Mouse (Mus musculus) adrenal gland, postnatal 4 days (tissue): ENCODE results near the gene Zfp423. TPM values are rescaled to one million over a fixed set of nuclear protein-coding genes. Genes with fewer than 3 reads are reported as not detected.

Source experiments
- DNase-seq, 2 experiments: peaks; one replicate each; pipeline ENCODE4 v3.0.0; 2021 to 2022; ENCODE audit warnings: low spot score in 2 of 2, mixed read lengths in 2 of 2
- total RNA-seq, 2 experiments: library from RNA; stranded (reverse); gene quantifications; 2 replicates each; pipeline ENCODE4 v1.2.3; 2021

Zfp423 gene
- total RNA-seq, 2 experiments from 2014 or later, result 39.4 to 41.8 TPM

DNA sequence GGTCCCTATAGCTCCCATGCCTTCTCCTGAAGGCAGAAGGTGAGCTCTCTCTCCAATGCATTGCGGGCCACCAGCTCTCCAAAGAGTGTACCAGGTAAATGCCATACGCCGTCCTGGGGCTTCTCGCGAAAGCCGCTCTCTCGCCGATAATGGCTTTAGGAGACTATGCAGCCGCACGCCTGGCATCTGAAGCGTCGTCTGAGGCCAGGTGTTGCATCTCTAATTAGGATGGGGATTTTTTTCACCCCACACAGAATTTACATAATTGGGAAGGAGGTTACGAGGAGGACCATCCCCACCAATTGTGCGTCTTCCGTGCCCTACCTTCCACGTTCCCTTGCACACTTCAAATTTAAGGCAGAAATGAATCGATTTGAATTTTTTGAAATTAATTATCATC, 252.2 kb downstream of the Zfp423 start:
- no peak for DNase-seq

DNA sequence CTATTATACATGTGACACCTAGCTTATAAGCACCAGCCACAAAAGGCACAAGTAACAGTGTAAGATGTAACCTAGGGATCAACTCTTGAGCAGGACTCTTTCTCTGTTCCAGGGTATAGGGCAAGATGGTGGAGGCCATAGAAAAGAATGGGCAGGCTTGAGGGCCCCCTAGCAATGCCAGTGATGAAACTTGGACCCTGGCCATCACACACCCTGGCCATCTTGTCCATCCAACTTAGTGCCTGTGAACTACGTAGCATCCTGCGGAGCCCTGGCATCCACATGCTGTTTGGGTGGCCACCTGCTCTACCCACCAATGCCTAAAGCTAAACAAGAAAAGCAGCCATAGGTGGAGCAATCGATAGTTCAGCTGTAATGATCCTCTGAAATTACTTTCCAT, 254.6 kb downstream of the Zfp423 start:
- no peak for DNase-seq

DNA sequence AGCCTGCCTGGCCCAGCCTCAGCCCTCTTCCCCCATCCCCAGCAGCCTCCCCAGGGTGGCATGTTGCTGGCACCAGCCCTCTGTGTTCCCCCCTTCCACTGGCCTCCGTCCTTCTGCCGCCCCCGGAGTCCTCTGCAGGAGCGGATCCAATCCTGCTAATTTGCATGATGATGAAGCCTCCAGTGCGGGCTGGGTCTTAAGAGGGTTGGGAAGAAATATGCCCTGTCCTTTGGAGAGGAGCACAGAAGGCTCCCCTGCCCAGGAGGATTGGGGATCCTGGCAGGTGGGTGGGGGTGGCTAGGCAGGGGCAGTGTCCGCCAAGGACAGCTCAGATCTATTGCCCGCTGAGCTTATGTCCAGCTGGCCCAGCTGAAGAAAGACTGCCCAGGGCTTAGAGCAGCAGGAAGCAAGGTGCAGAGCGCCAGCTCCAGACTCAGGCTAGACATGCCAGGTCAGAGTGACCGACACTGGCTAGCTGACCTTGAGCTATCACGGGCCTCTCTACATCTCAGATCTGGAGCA, 256.5 kb downstream of the Zfp423 start:
- no peak for DNase-seq

DNA sequence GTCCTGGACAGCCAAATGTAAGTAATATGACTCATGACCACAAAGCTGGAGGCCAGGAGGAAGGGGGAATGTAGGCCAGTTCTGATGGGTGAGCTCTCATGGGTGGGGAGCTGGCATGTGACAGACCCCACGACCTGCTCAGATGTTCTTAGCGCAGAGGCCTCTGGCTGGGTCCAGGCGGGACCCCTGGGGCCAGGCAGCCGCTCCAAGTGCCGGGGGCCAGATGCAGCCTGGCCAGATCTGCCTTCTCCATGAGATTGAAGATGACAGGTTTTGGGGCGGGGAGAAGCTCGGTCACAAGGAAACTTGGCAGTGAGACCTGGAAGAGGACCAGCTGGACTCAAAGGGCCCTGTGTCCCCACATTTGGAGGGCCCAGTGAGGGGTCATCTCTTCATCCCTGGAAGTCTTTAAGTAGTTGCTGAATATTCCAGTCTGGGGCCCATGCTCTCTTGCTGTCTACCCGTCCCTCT, 257.3 kb downstream of the Zfp423 start:
- no peak for DNase-seq

DNA sequence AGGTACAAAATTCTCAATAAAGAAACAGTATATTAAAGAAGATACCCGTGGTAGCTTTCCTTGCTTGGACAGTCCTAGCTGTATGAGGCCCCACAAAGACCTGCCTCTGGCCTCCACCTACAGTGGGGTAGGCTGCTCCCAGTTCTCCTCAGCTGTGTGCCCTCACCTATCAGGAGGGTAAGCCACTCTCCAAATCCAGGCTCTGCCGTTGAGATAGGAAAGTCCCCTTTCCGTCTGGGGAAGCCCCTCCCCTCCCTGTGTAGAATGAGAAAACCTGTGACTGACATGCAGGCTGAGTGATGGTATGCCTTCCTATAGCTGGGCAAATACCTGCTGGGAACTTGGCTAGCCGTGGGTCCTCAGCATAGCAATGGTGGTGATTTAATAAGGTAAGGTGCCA, 257.8 kb downstream of the Zfp423 start:
- DNase-seq, result no peak

DNA sequence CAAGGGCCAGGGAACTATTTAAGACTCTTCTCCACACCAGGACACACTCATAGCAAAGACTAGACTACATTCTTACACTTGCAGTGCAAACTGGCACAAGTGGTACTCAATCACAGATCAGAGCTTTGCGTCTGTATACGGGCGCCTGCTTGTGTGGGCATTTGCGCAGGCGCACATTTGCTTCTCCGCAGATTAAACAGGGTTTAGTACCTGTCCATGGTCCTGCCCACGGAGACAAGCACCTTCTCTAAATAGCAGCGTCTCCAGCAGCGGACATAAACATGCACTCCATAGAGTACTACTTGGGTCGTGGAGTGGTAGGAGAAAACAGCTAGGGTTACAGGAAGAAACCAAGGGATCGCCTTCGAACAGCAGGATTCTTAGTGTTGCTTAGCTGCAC, 259.1 kb downstream of the Zfp423 start:
- DNase-seq, result no peak

DNA sequence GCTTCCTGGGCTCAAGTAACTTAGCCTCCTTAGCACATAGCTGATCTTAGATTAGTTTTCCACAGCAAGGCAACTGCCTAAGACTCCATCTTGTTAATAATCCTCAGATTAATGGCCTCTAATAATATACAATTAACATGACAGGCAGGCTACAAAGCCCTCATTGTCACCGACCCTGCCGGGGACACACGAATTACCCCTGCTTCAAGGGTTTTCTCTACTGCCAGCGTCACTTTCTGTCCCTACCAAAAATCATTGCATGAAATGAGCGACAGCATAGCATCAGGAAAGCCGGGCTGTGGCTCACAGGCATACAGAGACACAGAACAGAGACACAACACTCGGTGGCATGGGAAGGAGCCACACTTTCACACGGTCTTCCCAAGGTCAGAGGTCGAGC, 262.3 kb downstream of the Zfp423 start:
- DNase-seq, result no peak

DNA sequence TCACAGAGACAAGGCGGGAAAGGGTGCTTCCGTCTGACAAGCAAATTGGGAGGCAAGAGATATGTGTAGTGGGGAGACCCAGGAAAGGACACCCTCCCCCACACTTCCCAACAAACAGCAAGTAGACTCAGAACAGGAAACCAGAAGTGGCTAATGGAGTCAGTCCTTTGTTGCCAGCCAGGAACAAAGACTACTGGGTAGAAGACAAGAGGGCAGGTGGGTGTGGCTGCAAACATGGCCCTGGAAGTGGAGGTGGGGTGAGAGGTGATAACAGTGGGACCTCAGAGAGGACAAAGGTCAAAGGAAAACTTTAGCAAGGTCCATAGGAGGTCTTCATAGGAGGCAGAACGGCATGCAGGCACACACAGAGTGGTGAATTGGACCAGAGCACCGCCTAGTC, 265.7 kb downstream of the Zfp423 start:
- no peak for DNase-seq

DNA sequence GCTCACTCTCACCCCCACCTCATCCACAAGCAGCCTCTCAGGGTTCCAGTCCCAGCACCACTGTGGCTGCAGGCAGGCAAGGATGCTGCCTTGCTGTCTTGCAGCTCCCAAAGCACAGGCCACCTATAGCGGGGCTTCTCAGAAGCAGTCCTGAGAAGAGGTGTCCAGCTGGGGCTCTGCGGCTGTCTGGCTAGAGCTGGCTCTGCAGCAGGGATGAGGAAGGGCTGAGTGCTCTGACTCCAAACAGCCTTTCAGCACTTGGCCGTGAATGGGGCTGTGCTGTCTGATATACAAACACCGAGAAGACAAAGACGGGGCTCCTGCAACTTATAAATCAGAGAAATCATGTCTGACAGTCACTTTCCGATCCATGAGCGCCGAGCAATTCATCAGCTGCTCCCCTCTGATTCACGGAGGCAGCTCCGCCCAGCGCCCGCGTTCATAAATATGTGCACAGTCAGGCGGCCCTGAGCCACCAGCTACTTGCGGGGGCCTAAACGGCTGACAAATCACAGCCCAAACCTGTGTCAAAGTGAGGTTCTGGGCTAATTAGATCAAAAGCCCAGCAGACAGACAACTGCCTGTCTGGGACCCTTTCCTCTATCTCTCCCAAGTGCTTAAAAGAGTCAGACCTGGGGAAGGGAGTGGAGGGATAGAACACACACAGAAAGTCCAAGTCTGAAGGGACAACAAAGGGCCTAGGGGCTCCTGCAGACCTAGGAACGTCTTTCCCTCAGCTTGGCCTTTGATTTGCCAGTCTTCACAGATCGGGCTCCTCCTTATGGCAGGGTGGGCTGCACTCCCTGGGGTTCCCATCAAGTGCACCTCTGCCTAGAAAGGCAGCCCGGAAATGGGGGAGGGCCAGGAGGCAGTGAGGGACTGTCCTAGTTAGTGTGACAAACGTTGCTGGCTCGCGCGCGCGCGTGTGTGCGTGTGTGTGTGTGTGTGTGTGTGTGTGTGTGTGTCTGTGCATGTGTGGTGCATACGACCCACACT, 269.0 kb downstream of the Zfp423 start:
- DNase-seq, result no peak

DNA sequence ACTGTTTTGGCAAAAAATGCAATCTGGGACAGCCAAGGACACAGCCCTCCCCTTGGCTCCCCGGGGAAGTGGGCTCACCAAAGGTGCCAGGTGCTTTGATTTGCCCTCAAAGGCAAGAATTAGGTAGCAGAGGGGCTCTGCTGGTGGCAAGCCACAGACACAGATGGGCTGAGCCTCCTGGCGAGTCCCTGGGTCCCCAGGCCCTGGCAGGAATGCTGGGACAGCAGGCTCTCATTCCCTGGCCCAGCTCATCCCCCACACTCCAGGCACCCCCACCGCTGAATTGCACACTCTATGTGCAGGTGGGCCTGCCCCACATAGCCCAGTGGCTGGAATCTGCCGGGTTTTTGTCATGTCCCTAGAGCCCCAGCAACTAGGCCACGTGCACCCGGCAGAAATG, 270.2 kb downstream of the Zfp423 start:
- DNase-seq, result no peak

DNA sequence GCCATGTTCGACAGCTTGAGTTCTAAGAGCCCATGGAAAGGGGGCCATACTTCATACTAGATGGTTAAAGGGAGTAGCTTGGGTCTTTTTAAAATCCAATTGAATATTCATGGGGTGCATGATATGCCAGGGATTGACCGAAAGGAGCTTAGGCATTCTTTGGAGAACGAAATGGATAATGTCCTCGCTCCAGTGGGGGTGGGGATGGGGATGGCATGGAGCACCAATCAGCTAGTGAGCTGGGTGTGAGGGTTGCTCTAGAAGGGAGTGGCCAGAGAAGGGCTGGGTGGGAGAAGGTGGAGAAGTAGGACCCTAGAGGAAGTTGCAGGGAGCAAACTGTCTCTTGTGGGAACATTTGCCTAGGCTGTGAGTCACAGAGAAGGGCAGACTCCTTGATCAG, 271.0 kb downstream of the Zfp423 start:
- no peak for DNase-seq

DNA sequence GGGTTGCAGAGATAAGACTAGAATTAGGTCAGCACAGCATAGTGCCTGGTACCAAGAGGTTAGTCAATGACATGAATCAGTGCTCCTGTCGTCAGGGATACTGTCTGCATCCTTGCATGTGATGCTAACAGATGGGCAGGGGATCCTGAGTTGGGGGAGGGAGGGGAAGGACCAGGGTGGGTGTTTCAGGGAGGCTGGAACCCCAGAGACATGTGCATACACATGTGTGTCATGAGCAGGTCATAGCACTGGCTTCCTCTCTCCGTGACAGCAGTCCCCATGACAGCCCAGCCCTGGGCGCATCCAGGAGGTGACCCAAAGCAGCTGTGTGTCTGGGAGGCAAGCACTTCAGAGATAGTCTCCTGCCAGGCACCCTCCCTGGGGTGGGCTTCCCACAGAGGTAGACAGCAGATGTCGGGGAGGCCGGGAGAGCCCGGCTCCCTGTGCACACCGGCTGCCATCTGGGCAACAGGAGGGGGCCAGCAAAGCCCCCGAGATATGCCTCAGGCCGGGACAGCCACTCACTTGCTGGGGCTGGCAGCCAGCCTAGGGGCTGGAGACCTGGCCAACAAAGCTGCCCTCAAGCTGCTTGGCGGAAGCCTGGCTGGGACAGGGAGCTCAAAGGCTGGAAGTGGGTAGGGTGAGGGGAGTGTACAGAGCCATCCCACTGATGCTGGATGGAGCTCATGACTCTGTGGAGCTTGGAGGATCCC, 272.3 kb downstream of the Zfp423 start:
- no peak for DNase-seq

DNA sequence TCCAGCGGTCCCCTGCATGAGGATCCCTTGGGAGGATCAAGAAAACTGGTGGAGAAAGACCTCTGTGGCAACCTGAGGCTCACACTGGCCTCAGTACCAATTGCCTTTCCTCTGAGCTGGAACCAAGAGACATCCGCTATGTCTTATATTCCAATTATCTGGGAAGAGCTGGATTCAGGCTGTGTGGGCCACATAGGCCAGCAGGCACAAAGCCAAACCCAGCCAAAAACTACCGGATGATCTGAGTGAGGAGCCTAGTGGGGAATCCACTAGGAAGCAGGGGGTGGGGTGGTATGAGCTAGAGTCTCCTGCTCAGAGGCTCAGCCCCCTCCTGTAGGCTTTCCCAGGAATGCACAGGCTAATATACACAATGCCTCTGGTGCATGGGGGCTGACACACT, 273.4 kb downstream of the Zfp423 start:
- no peak for DNase-seq

DNA sequence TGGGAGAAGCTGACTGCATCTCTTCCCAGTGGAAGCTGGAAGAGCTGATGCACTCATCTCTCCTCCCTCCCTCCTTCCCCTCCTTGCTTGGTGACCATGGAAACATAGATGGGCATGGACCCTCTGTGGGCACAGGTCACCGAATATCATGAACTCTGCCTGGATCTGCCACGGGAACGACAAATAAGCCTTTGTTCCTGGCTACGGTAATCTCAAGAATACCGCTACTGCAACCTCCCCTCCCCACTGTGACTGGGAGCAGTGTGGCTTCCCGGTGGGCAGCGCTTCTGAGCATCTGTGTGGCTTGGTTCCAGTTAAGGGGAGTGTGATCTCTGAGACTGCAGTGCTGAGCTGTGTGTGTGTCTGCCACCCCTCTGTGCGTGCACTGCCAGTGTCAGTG, 274.0 kb downstream of the Zfp423 start:
- no peak for DNase-seq

DNA sequence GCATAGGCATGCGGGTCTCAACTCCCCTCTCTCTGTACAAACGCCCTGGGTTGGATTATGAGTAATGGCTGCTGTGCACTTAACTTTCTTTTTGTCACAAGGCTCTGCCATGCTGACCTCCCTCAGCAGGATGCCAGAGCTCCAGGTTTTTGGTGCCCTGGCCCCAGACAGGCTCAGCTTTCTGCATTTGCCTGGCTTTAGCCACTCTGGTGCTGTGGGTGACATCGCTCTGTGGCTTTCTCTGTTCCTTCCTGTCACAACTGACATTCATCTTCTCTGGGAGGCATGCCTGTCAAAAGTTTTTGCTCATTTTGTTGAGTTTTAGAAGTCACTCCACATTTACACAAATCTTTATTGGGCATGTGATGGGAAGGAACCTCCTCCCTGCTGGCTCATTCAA, 277.3 kb downstream of the Zfp423 start:
- no peak for DNase-seq

DNA sequence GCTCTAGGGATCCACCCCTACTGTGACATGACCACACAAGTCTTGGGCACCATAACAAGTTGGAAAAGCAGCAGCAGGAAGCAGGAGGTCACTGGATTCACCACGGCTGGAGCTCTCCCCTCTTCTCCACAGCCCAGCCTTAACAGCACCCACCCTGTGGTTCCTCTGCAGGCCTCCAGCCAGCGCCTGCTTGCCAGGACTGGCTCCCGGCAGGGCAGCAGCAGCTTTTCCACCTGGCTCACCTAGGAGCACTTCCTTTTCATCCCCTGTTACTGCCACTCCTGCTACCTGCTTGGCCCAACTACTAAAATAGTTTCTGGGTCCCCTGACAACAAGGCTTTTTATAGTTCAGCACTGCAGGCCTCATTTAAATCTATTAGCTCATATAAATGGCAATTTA, 279.4 kb downstream of the Zfp423 start:
- no peak for DNase-seq

DNA sequence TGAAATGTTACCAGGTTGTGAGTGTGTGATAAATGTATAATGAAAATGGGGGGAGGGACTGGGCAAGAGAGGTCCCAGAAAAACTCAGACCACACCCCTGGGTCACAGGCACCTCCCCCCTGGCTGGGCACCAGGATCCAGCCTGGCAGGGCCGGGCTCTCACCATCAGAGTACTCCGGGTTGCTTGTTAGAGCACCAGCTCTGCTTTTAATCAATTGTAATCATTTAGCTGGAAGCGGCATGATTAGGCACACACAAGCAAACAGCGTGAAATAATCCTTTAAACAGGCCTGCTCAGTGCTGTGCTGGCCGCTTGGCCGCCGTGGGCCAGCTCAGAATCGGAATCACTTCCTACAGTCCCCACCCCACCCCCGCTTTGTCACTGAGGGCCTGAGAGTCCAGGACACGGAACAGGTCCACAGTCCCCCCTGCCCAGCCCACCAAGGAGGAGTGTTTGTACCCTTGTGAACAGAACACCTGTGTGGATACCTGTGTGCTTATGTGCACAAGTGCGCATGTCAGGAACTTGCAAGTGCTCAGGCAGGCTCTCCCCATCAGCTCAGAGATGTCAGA, 279.9 kb downstream of the Zfp423 start:
- DNase-seq, result no peak

DNA sequence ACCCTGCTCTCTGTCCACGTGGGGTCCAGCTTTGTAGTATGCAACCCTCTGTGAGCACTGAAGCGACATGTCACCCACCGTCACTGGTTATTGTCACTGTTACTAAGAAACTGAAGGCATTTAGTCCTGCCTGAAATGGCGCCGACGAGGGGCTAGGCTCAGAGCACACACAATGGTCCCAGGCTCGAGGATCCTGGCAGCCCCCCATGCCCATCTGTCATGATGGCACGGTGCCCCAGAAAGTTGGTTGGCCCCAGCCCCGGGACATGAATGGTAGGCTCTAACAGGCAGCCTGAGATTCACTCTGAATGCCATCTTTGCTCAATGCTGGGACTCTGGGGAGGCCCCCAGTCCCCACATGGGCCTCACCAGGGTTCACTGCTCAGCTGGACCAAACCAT, 284.0 kb downstream of the Zfp423 start:
- DNase-seq, result no peak

DNA sequence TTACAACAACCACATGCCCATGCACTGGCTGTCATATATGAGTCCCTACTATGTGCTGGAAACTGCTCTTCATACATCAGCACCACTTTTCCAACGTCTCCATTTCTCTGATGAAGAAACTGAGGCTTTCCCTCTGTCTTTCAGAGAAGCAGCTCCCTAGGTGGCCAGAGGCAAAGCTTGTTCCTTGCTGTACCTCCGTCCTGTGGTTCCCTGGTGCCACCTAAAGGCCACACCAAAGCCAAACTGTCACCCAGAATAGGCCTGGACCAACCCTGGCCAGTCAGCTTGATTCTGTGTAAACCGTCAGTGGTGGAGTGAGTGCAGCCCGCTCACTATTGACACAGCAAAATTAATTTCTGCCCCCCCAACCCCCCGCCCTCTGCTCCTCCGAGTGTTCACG, 285.2 kb downstream of the Zfp423 start:
- no peak for DNase-seq

DNA sequence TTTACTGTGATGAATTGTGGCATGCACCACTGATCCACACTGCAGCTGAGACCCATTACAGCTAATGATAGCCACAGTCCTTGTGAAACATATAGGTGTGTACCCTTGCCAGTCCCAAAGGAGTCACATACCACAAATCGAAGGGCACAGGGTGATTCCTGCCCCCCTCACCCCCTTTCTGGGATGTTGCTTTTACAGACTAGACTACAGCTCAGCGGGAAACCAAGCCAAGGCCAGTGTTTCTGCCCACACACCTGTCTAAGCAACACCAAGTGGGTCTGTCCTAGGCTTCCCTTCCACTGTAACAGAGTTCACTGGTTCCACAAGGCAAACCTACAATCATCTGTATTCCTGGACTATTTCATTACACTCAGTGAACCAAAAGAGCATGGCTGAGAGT, 287.2 kb downstream of the Zfp423 start:
- DNase-seq, result no peak

DNA sequence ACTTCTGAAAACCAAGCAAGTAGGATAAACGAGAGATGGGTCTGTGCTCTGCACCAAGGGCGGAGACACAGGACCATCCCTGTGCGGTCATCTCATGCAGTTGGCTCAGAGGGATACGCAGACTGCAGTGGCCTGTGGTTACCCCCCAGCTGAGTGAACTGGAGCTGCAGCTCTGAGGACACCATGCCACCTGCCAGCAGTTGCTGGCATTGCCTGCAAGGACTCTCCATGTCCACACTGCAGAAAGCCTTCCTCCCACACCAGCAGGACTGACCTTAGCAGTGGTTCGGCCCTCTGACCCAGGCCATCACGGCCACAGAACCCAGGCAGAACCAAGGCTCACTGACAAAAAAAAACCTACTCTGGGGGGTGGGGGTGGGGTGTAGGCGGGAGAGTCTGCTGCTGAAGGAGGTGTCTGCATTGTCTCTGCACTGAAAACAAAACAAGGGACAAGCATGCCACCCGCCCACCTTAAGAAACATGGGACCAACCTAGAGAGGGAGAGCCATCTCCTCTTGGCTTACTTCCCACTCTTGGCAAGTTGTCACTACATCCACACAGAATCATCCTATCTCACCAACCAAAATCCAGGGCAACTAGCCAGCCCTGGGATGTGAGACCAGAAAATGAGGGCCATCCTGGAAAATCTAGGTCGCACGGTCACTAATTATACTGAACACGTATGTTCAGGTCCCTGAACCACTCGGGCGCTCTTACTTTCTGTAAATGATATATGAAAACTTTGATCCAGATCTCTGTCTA, 288.0 kb downstream of the Zfp423 start:
- DNase-seq, result no peak
